ENCODE assay signal across 8 mouse cellular contexts in genomic region chr9:108082988-108083431, GRCm38 (mm10). TPM values are rescaled to one million over a fixed set of nuclear protein-coding genes. Genes with fewer than 3 reads are reported as not detected.
A peak's percentile ranks its signal among the peaks of the same experiment; 100 is the strongest.
DNase-seq lines count a peak whose midpoint lies in the region; ATAC-seq and TF ChIP-seq lines count a peak whose summit lies in the region.

Gene Rnf123, minus strand, starts transcription at chr9:108083346.

- no peak within 1 kb of the TSS for H3K27ac ChIP-seq in kidney, adult 2 months (ENCODE audit: insufficient read depth, low read depth, low read length)
- no peak within 1 kb of the TSS for H3K27ac ChIP-seq in forebrain, embryonic 15.5 days (replicated peaks)
- no peak within 1 kb of the TSS for H3K27ac ChIP-seq in hindbrain, embryonic 13.5 days
- H3K27ac ChIP-seq in liver, embryonic 12.5 days = peak within 1 kb of the TSS; percentile 100
- H3K27ac ChIP-seq in stomach, embryonic 14.5 days (ENCODE audit: low read length) = no peak within 1 kb of the TSS

- no peak for ATAC-seq in forebrain, embryonic 15.5 days (replicated peaks)
- no peak for ATAC-seq in hindbrain, embryonic 13.5 days (ENCODE audit: low FRiP score)
- peak; percentile 33 for ATAC-seq in liver, embryonic 12.5 days
- ATAC-seq in stomach, embryonic 14.5 days (ENCODE audit: insufficient number of reproducible peaks, insufficient read depth, low FRiP score, low read depth) = no peak

- peaks cover 1% of the 10 kb centered on the region; the same call in 1 of the 2 replicates for H3K36me3 ChIP-seq in kidney, adult 2 months (ENCODE audit: control insufficient read depth, insufficient read depth, low read length)
- peaks cover 31% of the 10 kb centered on the region for H3K36me3 ChIP-seq in forebrain, embryonic 15.5 days
- H3K36me3 ChIP-seq in hindbrain, embryonic 13.5 days = peaks cover 46% of the 10 kb centered on the region
- H3K36me3 ChIP-seq in liver, embryonic 12.5 days = peaks cover 60% of the 10 kb centered on the region
- peaks cover 23% of the 10 kb centered on the region for H3K36me3 ChIP-seq in stomach, embryonic 14.5 days (ENCODE audit: control insufficient read depth, insufficient read depth, low read length)

- H3K27me3 ChIP-seq in kidney, adult 2 months (replicated peaks; ENCODE audit: control insufficient read depth, insufficient read depth, low read length) = no peaks in the 10 kb centered on the region
- peaks cover 34% of the 10 kb centered on the region for H3K27me3 ChIP-seq in forebrain, embryonic 15.5 days
- peaks cover 49% of the 10 kb centered on the region for H3K27me3 ChIP-seq in hindbrain, embryonic 13.5 days
- H3K27me3 ChIP-seq in liver, embryonic 12.5 days (replicated peaks) = peaks cover 20% of the 10 kb centered on the region
- H3K27me3 ChIP-seq in stomach, embryonic 14.5 days (ENCODE audit: control insufficient read depth, insufficient read depth, low read length) = peaks cover 15% of the 10 kb centered on the region; the same call in 1 of the 2 replicates

- peak; percentile 36 for TF ChIP-seq POLR2A in kidney, adult 2 months (IDR thresholded peaks at IDR 0.05; ENCODE audit: low read depth, low read length)

- TF ChIP-seq CTCF in kidney, adult 2 months (conservative IDR thresholded peaks at IDR 0.05; ENCODE audit: insufficient read depth, insufficient read length, low read depth, low read length) = no peak

- no peak within 1 kb of the TSS for H3K4me2 ChIP-seq in forebrain, embryonic 15.5 days (replicated peaks)
- H3K4me2 ChIP-seq in hindbrain, embryonic 13.5 days = peak within 1 kb of the TSS; percentile 30
- H3K4me2 ChIP-seq in liver, embryonic 12.5 days = peak within 1 kb of the TSS; percentile 83
- H3K4me2 ChIP-seq in stomach, embryonic 14.5 days (replicated peaks; ENCODE audit: low read depth, low read length) = peak within 1 kb of the TSS; percentile 29

- H3K9ac ChIP-seq in forebrain, embryonic 15.5 days (replicated peaks) = no peak within 1 kb of the TSS
- H3K9ac ChIP-seq in hindbrain, embryonic 13.5 days = peak within 1 kb of the TSS; percentile 35; the same call in 1 of the 2 replicates
- H3K9ac ChIP-seq in liver, embryonic 12.5 days = peak within 1 kb of the TSS; percentile 73
- H3K9ac ChIP-seq in stomach, embryonic 14.5 days (replicated peaks; ENCODE audit: low read depth, low read length) = no peak within 1 kb of the TSS; the same call in 1 of the 2 replicates

- H3K4me1 ChIP-seq in kidney, adult 2 months (ENCODE audit: control insufficient read depth, insufficient read depth, low read length) = peaks cover 29% of the 10 kb centered on the region
- peaks cover 16% of the 10 kb centered on the region for H3K4me1 ChIP-seq in forebrain, embryonic 15.5 days
- H3K4me1 ChIP-seq in hindbrain, embryonic 13.5 days (replicated peaks) = peaks cover 23% of the 10 kb centered on the region
- peaks cover 93% of the 10 kb centered on the region for H3K4me1 ChIP-seq in liver, embryonic 12.5 days
- H3K4me1 ChIP-seq in stomach, embryonic 14.5 days (ENCODE audit: control insufficient read depth, insufficient read depth, low read length) = peaks cover 15% of the 10 kb centered on the region

- WGBS in kidney, adult 2 months = 36% methylated on average over 12 of the region's 12 CpGs
- WGBS in forebrain, embryonic 15.5 days = 32% methylated on average over 12 of the region's 12 CpGs
- WGBS in hindbrain, embryonic 13.5 days = 28% methylated on average over 12 of the region's 12 CpGs
- WGBS in liver, embryonic 12.5 days (ENCODE audit: insufficient replicate concordance) = 14% methylated on average over 12 of the region's 12 CpGs
- WGBS in stomach, embryonic 14.5 days = 26% methylated on average over 12 of the region's 12 CpGs

- DNase-seq in kidney, adult 2 months = no peak
- DNase-seq in kidney, adult 8-10 months = no peak
- peak; percentile 34 for DNase-seq in ZHBTc4 (ENCODE audit: low read depth, low spot score)
- no peak for DNase-seq in right cerebral cortex, postnatal 14 days

- no peak within 1 kb of the TSS for H3K4me3 ChIP-seq in kidney, adult 2 months (ENCODE audit: insufficient read depth, low read depth, low read length)
- H3K4me3 ChIP-seq in forebrain, embryonic 15.5 days = peak within 1 kb of the TSS; percentile 8; the same call in 1 of the 2 replicates
- peak within 1 kb of the TSS; percentile 15 for H3K4me3 ChIP-seq in hindbrain, embryonic 13.5 days
- H3K4me3 ChIP-seq in liver, embryonic 12.5 days = peak within 1 kb of the TSS; percentile 36
- peak within 1 kb of the TSS; percentile 6; the same call in 1 of the 2 replicates for H3K4me3 ChIP-seq in stomach, embryonic 14.5 days (ENCODE audit: low read depth, low read length)

- no peaks in the 10 kb centered on the region for H3K9me3 ChIP-seq in forebrain, embryonic 15.5 days
- H3K9me3 ChIP-seq in hindbrain, embryonic 13.5 days = no peaks in the 10 kb centered on the region
- no peaks in the 10 kb centered on the region for H3K9me3 ChIP-seq in liver, embryonic 12.5 days (replicated peaks)
- H3K9me3 ChIP-seq in stomach, embryonic 14.5 days (ENCODE audit: control insufficient read depth, low read depth, low read length) = no peaks in the 10 kb centered on the region

RNA-seq across cellular contexts. Expression of gene Rnf123, which starts in this region (rescaled TPM):
- polyA plus RNA-seq in kidney, adult 2 months (2012; rRNA removed) = 92.1 and 106 TPM in 2 replicates
- 45.4 and 49.0 TPM in 2 replicates for polyA plus RNA-seq in forebrain, embryonic 15.5 days (2015; fragmentation: Nextera tagmentation; extraction: Ambion mirVana)
- polyA plus RNA-seq in hindbrain, embryonic 13.5 days (2015; fragmentation: Nextera tagmentation; extraction: Ambion mirVana) = 42.8 and 43.1 TPM in 2 replicates
- polyA plus RNA-seq in liver, embryonic 12.5 days (2016; fragmentation: Nextera tagmentation; extraction: Ambion mirVana) = 96.6 and 101 TPM in 2 replicates
- polyA plus RNA-seq in stomach, embryonic 14.5 days (2014; fragmentation: Nextera tagmentation; extraction: Ambion mirVana) = 31.1 and 33.5 TPM in 2 replicates

Comparison
In these comparisons a context has a peak if more than half of its experiments do, and no peak if none do; other contexts are left out.
1. H3K9ac ChIP-seq: peak in hindbrain, embryonic 13.5 days (single experiment) and liver, embryonic 12.5 days (single experiment); none in forebrain, embryonic 15.5 days (single experiment) and stomach, embryonic 14.5 days (single experiment).